Mouse (Mus musculus) CH12.LX (cell line): ENCODE results near the gene Cmas. TPM values are rescaled to one million over a fixed set of nuclear protein-coding genes. Genes with fewer than 3 reads are reported as not detected.

Source experiments
- DNase-seq: peaks from one replicate; pipeline ENCODE4 v3.0.0-alpha.2; 2013; ENCODE audit errors: extremely low read depth
- H3K27ac ChIP-seq: 2 replicates; pipeline ENCODE4 v1.5.1; 2012; ENCODE audit warnings: low read depth, mild to moderate bottlenecking, control low read depth, moderate library complexity; ENCODE audit not compliant: insufficient read depth
- H3K27me3 ChIP-seq: replicated peaks from 2 replicates; pipeline ENCODE3; 2012; ENCODE audit warnings: inconsistent platforms
- H3K36me3 ChIP-seq, 2 experiments: replicated peaks in 1 of 2; 2 replicates each; pipeline versions ENCODE3 to v1.6.1; 2012; ENCODE audit warnings: inconsistent platforms in 1 of 2, low read length in 1 of 2, mild to moderate bottlenecking in 1 of 2, mixed read lengths in 1 of 2, moderate library complexity in 1 of 2; ENCODE audit not compliant: control insufficient read depth in 1 of 2, insufficient read depth in 1 of 2
- H3K4me1 ChIP-seq, 2 experiments: 2 replicates each; pipeline ENCODE4 v1.6.1; 2012; ENCODE audit warnings: inconsistent platforms in 1 of 2, moderate library complexity in 1 of 2; ENCODE audit not compliant: insufficient read depth in 2 of 2, control insufficient read depth in 1 of 2
- H3K4me2 ChIP-seq: 2 replicates; pipeline ENCODE4 v1.6.1; 2012; ENCODE audit warnings: low read depth, mild to moderate bottlenecking, control low read depth; ENCODE audit not compliant: poor library complexity, insufficient read depth, severe bottlenecking
- H3K4me3 ChIP-seq, 3 experiments: fragments of 150-350 bp in 1 of 3; sonication (generic) in 1 of 3; replicated peaks in 1 of 3; 2 replicates each; pipeline versions ENCODE3 to v1.5.1; 2011 to 2012; ENCODE audit warnings: low read depth in 2 of 3, low read length in 2 of 3, mild to moderate bottlenecking in 2 of 3, moderate library complexity in 2 of 3, control low read depth in 1 of 3, improper control_type of control experiment in 1 of 3, inconsistent platforms in 1 of 3, mixed read lengths in 1 of 3; ENCODE audit not compliant: poor library complexity in 1 of 3
- H3K79me2 ChIP-seq: replicated peaks from 2 replicates; pipeline ENCODE4 v1.6.1; 2012; ENCODE audit warnings: mild to moderate bottlenecking, moderate library complexity; ENCODE audit not compliant: control insufficient read depth, poor library complexity, insufficient read depth, severe bottlenecking; ENCODE audit errors: extremely low read depth
- H3K9ac ChIP-seq: 2 replicates; pipeline ENCODE4 v1.6.1; 2012; ENCODE audit warnings: low read depth, mild to moderate bottlenecking, control low read depth, moderate library complexity; ENCODE audit not compliant: insufficient read depth
- H3K9me3 ChIP-seq: replicated peaks from 2 replicates; pipeline ENCODE3; 2012; ENCODE audit warnings: low read length, inconsistent platforms, mixed read lengths
- CHD1 ChIP-seq: IDR thresholded peaks from 2 replicates; pipeline ENCODE4 v1.6.1; 2012; ENCODE audit warnings: low read depth, low read length, improper control_type of control experiment, inconsistent platforms
- CHD2 ChIP-seq: IDR thresholded peaks from 2 replicates; pipeline ENCODE4 v1.6.1; 2011; ENCODE audit warnings: low read length, improper control_type of control experiment
- CTCF ChIP-seq, 2 experiments: IDR thresholded peaks in 1 of 2; conservative IDR thresholded peaks in 1 of 2; 2 replicates each; pipeline ENCODE4 v1.5.1; 2011 to 2012; ENCODE audit warnings: low read depth in 2 of 2, low read length in 2 of 2, improper control_type of control experiment in 1 of 2, inconsistent platforms in 1 of 2, mild to moderate bottlenecking in 1 of 2, moderate library complexity in 1 of 2
- GABPA ChIP-seq: IDR thresholded peaks from 2 replicates; pipeline ENCODE4 v1.6.1; 2012; ENCODE audit warnings: low read depth, low read length, improper control_type of control experiment, inconsistent platforms; ENCODE audit not compliant: insufficient replicate concordance
- JUN ChIP-seq: IDR thresholded peaks from 2 replicates; pipeline ENCODE4 v1.6.1; 2011; ENCODE audit warnings: low read depth, mild to moderate bottlenecking, low read length, improper control_type of control experiment, moderate library complexity; ENCODE audit not compliant: insufficient read depth
- KAT2A ChIP-seq: IDR thresholded peaks from 2 replicates; pipeline ENCODE4 v1.6.1; 2012; ENCODE audit warnings: low read length, improper control_type of control experiment, inconsistent platforms; ENCODE audit not compliant: insufficient replicate concordance
- MAFK ChIP-seq: IDR thresholded peaks from 2 replicates; pipeline ENCODE4 v1.6.1; 2011; ENCODE audit warnings: low read length, improper control_type of control experiment; ENCODE audit not compliant: insufficient replicate concordance
- MAX ChIP-seq: IDR thresholded peaks from 2 replicates; pipeline ENCODE4 v1.6.1; 2011; ENCODE audit warnings: low read length, improper control_type of control experiment
- MEF2A ChIP-seq: IDR thresholded peaks from 2 replicates; pipeline ENCODE4 v1.6.1; 2014; ENCODE audit warnings: low read depth, mild to moderate bottlenecking, inconsistent platforms, low read length, improper control_type of control experiment, borderline replicate concordance
- MYC ChIP-seq: IDR thresholded peaks from 2 replicates; pipeline ENCODE4 v1.6.1; 2011; ENCODE audit warnings: low read depth, mild to moderate bottlenecking, improper control_type of control experiment, low read length
- NELFE ChIP-seq: IDR thresholded peaks from 2 replicates; pipeline ENCODE4 v1.6.1; 2011; ENCODE audit warnings: low read depth, low read length, improper control_type of control experiment
- POLR2AphosphoS2 ChIP-seq: IDR thresholded peaks from 2 replicates; pipeline ENCODE4 v1.6.1; 2011; ENCODE audit warnings: low read depth, low read length, improper control_type of control experiment
- SMC3 ChIP-seq: IDR thresholded peaks from 2 replicates; pipeline ENCODE4 v1.6.1; 2011; ENCODE audit warnings: low read depth, low read length, improper control_type of control experiment
- ZC3H11A ChIP-seq: IDR thresholded peaks from 2 replicates; pipeline ENCODE4 v1.6.1; 2012; ENCODE audit warnings: low read depth, mild to moderate bottlenecking, inconsistent platforms, low read length, improper control_type of control experiment
- ZKSCAN1 ChIP-seq: IDR thresholded peaks from 2 replicates; pipeline ENCODE4 v1.6.1; 2012; ENCODE audit warnings: low read depth, inconsistent platforms, low read length, improper control_type of control experiment, borderline replicate concordance
- ZNF384 ChIP-seq: IDR thresholded peaks from 2 replicates; pipeline ENCODE4 v1.6.1; 2012; ENCODE audit warnings: low read depth, low read length, improper control_type of control experiment, inconsistent platforms
- dilution Hi-C: fragments of 300-500 bp; cut with MboI; formaldehyde crosslinking; loops from 2 replicates; pipeline ENCODE4 v1.14.3; 2020; ENCODE audit warnings: low sequenced_read_pairs; ENCODE audit not compliant: extremely low pct_unique_long_range_greater_than_20kb, extremely low pct_ligation_motif_present
- in situ Hi-C: fragments of 300-500 bp; cut with MboI; formaldehyde crosslinking; loops from 3 replicates; pipeline ENCODE4 v1.14.3; 2019; ENCODE audit warnings: low sequenced_read_pairs, low pct_ligation_motif_present, low pct_unique_long_range_greater_than_20kb, mixed read lengths
- polyA plus RNA-seq: library from polyadenylated mRNA; unstranded; fragments of >175 nt; gene quantifications from 2 replicates; pipeline ENCODE4 v1.2.1, GENCODE M21; 2012; ENCODE audit warnings: low read depth; ENCODE audit not compliant: insufficient read length
- total RNA-seq, 2 experiments: library from RNA; depleted of rRNA; stranded (reverse); fragments of 300-350 nt in 1 of 2; fragments of >200 nt in 1 of 2; gene quantifications; 2 replicates each; pipeline ENCODE4 v1.2.3; 2012 to 2014

Gene Cmas
- total and polyA plus RNA-seq, 3 experiments = 39.5 to 63.9 (median 62.4) TPM

GRCm38 (mm10) chr6:142779812-142780573 lies 23.5 kb downstream of the Cmas start:
- Histone ChIP-seq H3K79me2 (no peaks in the 10 kb centered on the region), H3K27me3 (no peaks in the 10 kb centered on the region), H3K4me1 (peaks cover 3 to 18% of the 10 kb centered on the region in 2 experiments; a peak in 2 of 4 replicates), H3K4me3 (no peak overlapping the region), H3K9me3 (no peaks in the 10 kb centered on the region), H3K9ac (no peak overlapping the region), H3K27ac (no peak overlapping the region), H3K4me2 (no peak overlapping the region), H3K36me3 (peaks cover 4 to 21% of the 10 kb centered on the region in 2 experiments)
- TF ChIP-seq MAX (no peak), SMC3 (no peak), CTCF (conservative IDR thresholded peaks at IDR 0.05 in 1 of 2, IDR thresholded peaks at IDR 0.05 in 1 of 2; ENCODE audit: low read depth in 2 of 2, low read length in 2 of 2) (no peak), CHD1 (no peak), MEF2A (no peak), POLR2AphosphoS2 (no peak), KAT2A (no peak), NELFE (no peak), MAFK (no peak), MYC (no peak)
- DNase-seq = peak; percentile 5
- in situ Hi-C loops = no loop called here
- dilution Hi-C loops = no loop called here

- DNase-seq = no peak
- Histone ChIP-seq H3K4me1 (peaks cover 3 to 18% of the 10 kb centered on the region in 2 experiments; a peak in 2 of 4 replicates), H3K9me3 (no peaks in the 10 kb centered on the region), H3K9ac (no peak overlapping the region), H3K4me2 (no peak overlapping the region), H3K36me3 (peaks cover 4 to 15% of the 10 kb centered on the region in 2 experiments), H3K27ac (no peak overlapping the region), H3K27me3 (no peaks in the 10 kb centered on the region), H3K79me2 (no peaks in the 10 kb centered on the region), H3K4me3 (no peak overlapping the region)
- in situ Hi-C loops (no loop called here), dilution Hi-C loops (no loop called here)
- no peak for TF ChIP-seq ZKSCAN1
- no peak for TF ChIP-seq MEF2A
- no peak for TF ChIP-seq MAX
- no peak for TF ChIP-seq JUN
These were observed 24.1 kb downstream of the Cmas start for GRCm38 (mm10) chr6:142780574-142781033.

DNA sequence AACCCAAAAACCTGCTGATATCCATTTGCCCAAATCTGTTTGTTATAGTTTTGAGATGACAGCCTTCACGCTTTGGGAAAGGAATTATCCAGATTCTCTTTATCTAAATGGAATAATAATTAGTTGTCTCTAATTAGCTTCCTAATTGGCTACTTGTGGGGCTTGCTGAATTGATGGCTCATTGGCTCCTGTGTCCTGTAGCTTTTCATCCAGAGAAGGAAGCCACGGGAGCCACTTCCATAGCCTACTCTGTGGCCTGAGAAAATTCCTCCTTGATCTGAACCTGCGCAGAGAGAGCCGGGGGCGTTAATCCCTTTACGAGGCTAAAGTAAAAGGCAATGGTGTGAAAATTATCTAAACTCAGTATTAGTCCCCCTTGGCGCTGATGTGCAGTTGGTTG lies 24.8 kb downstream of the Cmas start:
- Histone ChIP-seq H3K9ac (no peak overlapping the region), H3K27me3 (no peaks in the 10 kb centered on the region), H3K4me1 (peaks cover 3 to 18% of the 10 kb centered on the region in 2 experiments; a peak in 2 of 4 replicates), H3K4me3 (no peak overlapping the region), H3K9me3 (no peaks in the 10 kb centered on the region), H3K36me3 (peaks cover 0 to 8% of the 10 kb centered on the region in 2 experiments), H3K79me2 (no peaks in the 10 kb centered on the region), H3K4me2 (no peak overlapping the region), H3K27ac (no peak overlapping the region)
- dilution Hi-C loops = no loop called here
- no peak for DNase-seq
- TF ChIP-seq ZC3H11A (no peak), CHD2 (no peak), ZNF384 (no peak), GABPA (no peak)
- in situ Hi-C loops = no loop called here
